Mouse (Mus musculus) megakaryocyte progenitor cell, adult 5-6 weeks (primary cell): Measurements from ENCODE around the gene Phactr2. TPM values are rescaled to one million over a fixed set of nuclear protein-coding genes. Genes with fewer than 3 reads are reported as not detected.
"Not testable (repeated sequence)": the region's sequence is repeated elsewhere in the genome, so short reads cannot be mapped to it uniquely, and the experiment has no call there.

Experiments
- ATAC-seq: replicated peaks from 2 replicates; pipeline ENCODE4 v1.8.0; 2016; ENCODE audit warnings: mild to moderate bottlenecking, moderate TSS enrichment, inconsistent platforms; ENCODE audit not compliant: poor library complexity
- total RNA-seq, 2 experiments: library from RNA; stranded (forward) in 1 of 2; stranded (reverse) in 1 of 2; fragments of 157-497, 149-512 nt in 1 of 2; fragments of 200-1000 nt in 1 of 2; gene quantifications; 2 replicates each; pipeline versions ENCODE4 v1.2.3 to v1.2.4; 2015 to 2017

Phactr2 gene
- total RNA-seq (2015) (26.2 and 26.4 TPM in 2 replicates), total RNA-seq (2017) (21.7 and 24.4 TPM in 2 replicates)

- peak; percentile 62 for ATAC-seq
Measured at GRCm38 (mm10) chr10:13473833-13474567, at the start of gene Phactr2. Gene Phactr2 (minus strand): TSS chr10:13474412.

GRCm38 (mm10) chr10:13521857-13522256, 47.6 kb upstream of the Phactr2 start:
- peak; percentile 93 for ATAC-seq

GRCm38 (mm10) chr10:13502371-13502770, 28.2 kb upstream of the Phactr2 start:
- peak; percentile 79 for ATAC-seq

- ATAC-seq, result not testable (repeated sequence)
Measured at GRCm38 (mm10) chr10:13501533-13501932, 27.3 kb upstream of the Phactr2 start.

- peak; percentile 68 for ATAC-seq
Measured at GRCm38 (mm10) chr10:13500938-13501496, 26.8 kb upstream of the Phactr2 start.

GRCm38 (mm10) chr10:13500473-13500872, 26.3 kb upstream of the Phactr2 start:
- ATAC-seq, result 0 out of 2 replicates have a peak, but pooled peaks have one; percentile 17

GRCm38 (mm10) chr10:13499331-13499730, 25.1 kb upstream of the Phactr2 start, which contains the start of gene Fuca2:
Gene Fuca2 (plus strand): TSS chr10:13499540.
- ATAC-seq, result peak; percentile 30

GRCm38 (mm10) chr10:13496315-13496714, 22.1 kb upstream of the Phactr2 start:
- ATAC-seq, result no peak

- no peak for ATAC-seq
Measured at GRCm38 (mm10) chr10:13493978-13494686, 19.9 kb upstream of the Phactr2 start.

GRCm38 (mm10) chr10:13489671-13490070, 15.5 kb upstream of the Phactr2 start:
- no peak for ATAC-seq

- ATAC-seq, result no peak
Measured at GRCm38 (mm10) chr10:13485958-13486357, 11.7 kb upstream of the Phactr2 start.

GRCm38 (mm10) chr10:13479341-13479740, 5.1 kb upstream of the Phactr2 start:
- no peak for ATAC-seq

- ATAC-seq, result no peak
Measured at GRCm38 (mm10) chr10:13475121-13475520, 909 bp upstream of the Phactr2 start.

- no peak for ATAC-seq
Measured at GRCm38 (mm10) chr10:13474568-13474955, 350 bp upstream of the Phactr2 start.

- ATAC-seq, result no peak
Measured at GRCm38 (mm10) chr10:13473287-13473832, 852 bp downstream of the Phactr2 start.

- ATAC-seq, result peak; percentile 74
Measured at GRCm38 (mm10) chr10:13470236-13470635, 4.0 kb downstream of the Phactr2 start.

- peak; percentile 63 for ATAC-seq
Measured at GRCm38 (mm10) chr10:13468025-13468529, 6.1 kb downstream of the Phactr2 start.

- ATAC-seq, result no peak
Measured at GRCm38 (mm10) chr10:13466925-13467324, 7.3 kb downstream of the Phactr2 start.

GRCm38 (mm10) chr10:13464295-13464694, 9.9 kb downstream of the Phactr2 start:
- ATAC-seq, result peak; percentile 79

GRCm38 (mm10) chr10:13453200-13453990, 20.8 kb downstream of the Phactr2 start:
- ATAC-seq, result peak; percentile 31; the same call in 1 of the 2 replicates
